In the genomic region with DNA sequence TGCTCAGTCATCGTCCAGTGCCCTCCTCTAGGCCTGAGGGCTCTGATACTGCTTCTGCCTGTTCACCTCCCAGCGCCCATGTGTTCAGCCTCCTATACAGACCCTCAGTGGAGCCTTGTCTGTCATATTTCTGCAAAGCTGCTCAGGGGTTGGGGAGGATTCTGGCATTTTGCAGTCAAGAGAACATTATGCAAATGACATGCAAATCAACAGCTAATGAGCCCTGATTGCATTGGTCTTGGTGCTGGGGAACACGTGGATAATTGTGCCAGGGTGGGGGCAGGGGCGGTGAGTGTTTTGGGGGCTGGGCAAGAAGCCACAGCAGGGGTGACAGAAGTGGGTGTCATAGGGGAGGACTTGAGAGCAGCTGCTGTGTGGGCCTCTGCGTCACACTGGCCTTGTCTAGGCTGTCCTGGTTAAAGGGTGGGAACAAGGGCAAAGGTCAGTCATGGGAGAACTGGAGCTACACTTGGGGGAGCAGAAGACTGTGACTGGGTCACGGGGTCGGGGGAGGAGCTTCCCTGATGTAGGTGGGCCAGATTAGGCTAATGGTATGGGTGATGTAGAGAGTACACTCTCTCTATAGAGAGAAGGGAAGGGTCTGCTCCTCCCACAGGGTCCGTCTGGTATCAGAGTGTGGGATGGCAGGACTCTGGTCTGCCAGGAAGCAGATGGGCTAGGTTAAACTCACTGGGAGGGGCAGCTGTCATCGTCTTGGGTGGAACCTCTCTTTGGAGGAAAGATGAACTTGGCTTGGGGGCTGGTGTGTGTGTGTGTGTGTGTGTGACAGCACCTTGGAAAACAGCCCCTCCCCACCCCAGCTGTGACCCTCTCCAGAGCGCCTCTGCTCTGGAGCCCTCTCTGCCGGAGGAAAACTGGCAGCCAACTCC, we compare ENCODE assay signal across 10 mouse cellular contexts. TPM values are rescaled to one million over a fixed set of nuclear protein-coding genes. Genes with fewer than 3 reads are reported as not detected.
A peak's percentile ranks its signal among the peaks of the same experiment; 100 is the strongest.
DNase-seq lines count a peak whose midpoint lies in the region; ATAC-seq and TF ChIP-seq lines count a peak whose summit lies in the region.
"Had no signal": no experiment of that assay in that cellular context is flagged by ENCODE, and none has a peak within 500 bp of the region (broad histone marks: within the 10 kb centered on the region; RNA-seq: fewer than 3 reads in every experiment).

No protein-coding gene starts in this region.

- H3K36me3 ChIP-seq in forebrain, embryonic 14.5 days (ENCODE audit: control insufficient read depth, insufficient read depth, low read length), result no peaks in the 10 kb centered on the region
- no peaks in the 10 kb centered on the region for H3K36me3 ChIP-seq in midbrain, embryonic 12.5 days
- H3K36me3 ChIP-seq in thymus, adult 2 months (ENCODE audit: control insufficient read depth, insufficient read depth, low read length), result no peaks in the 10 kb centered on the region
- H3K36me3 ChIP-seq in heart, embryonic 11.5 days (ENCODE audit: control insufficient read depth, insufficient read depth, low read length), result no peaks in the 10 kb centered on the region

- H3K4me3 ChIP-seq in forebrain, embryonic 14.5 days (ENCODE audit: low read depth, low read length), result no peak overlapping the region
- H3K4me3 ChIP-seq in midbrain, embryonic 12.5 days, result no peak overlapping the region
- H3K4me3 ChIP-seq in thymus, adult 2 months (ENCODE audit: control insufficient read depth, insufficient read depth, low read length), result no peak overlapping the region
- H3K4me3 ChIP-seq in heart, embryonic 11.5 days (ENCODE audit: low read depth, low read length), result no peak overlapping the region

- peak; percentile 89 for ATAC-seq in forebrain, embryonic 14.5 days
- peak; percentile 70 for ATAC-seq in midbrain, embryonic 12.5 days (ENCODE audit: low FRiP score, low read depth)
- no peak; the same call in 1 of the 2 replicates for ATAC-seq in heart, embryonic 11.5 days (replicated peaks; ENCODE audit: insufficient number of reproducible peaks, low FRiP score, low TSS enrichment)

- DNase-seq in layer of hippocampus, adult 9-11 months, result peak; percentile 44
- DNase-seq in layer of hippocampus, adult 9-10 months (ENCODE audit: low spot score), result no peak
- peak; percentile 32 for DNase-seq in ZHBTc4 (ENCODE audit: low read depth, low spot score)
- peak; percentile 94 for DNase-seq in forebrain, embryonic 14.5 days (ENCODE audit: low spot score)
- no peak for DNase-seq in thymus, adult 2 months
- no peak for DNase-seq in heart, adult 8-10 months (ENCODE audit: low spot score)
- DNase-seq: heart, adult 18-20 months had no signal

- WGBS in forebrain, embryonic 14.5 days, result 26% methylated on average over 11 of the region's 11 CpGs
- 41% methylated on average over 11 of the region's 11 CpGs for WGBS in midbrain, embryonic 12.5 days
- 76% methylated on average over 11 of the region's 11 CpGs for WGBS in thymus, adult 2 months
- 44% methylated on average over 11 of the region's 11 CpGs for WGBS in heart, embryonic 11.5 days (ENCODE audit: insufficient replicate concordance)

- peak overlapping the region; percentile 12; the same call in 1 of the 2 replicates for H3K4me2 ChIP-seq in forebrain, embryonic 14.5 days (ENCODE audit: low read length)
- H3K4me2 ChIP-seq in midbrain, embryonic 12.5 days (replicated peaks), result no peak overlapping the region
- no peak overlapping the region for H3K4me2 ChIP-seq in heart, embryonic 11.5 days

- no peaks in the 10 kb centered on the region for H3K27me3 ChIP-seq in forebrain, embryonic 14.5 days (replicated peaks; ENCODE audit: control insufficient read depth, insufficient read depth, low read length)
- H3K27me3 ChIP-seq in midbrain, embryonic 12.5 days, result peaks cover 14% of the 10 kb centered on the region; the same call in 1 of the 2 replicates
- no peaks in the 10 kb centered on the region; the same call in 1 of the 2 replicates for H3K27me3 ChIP-seq in thymus, adult 2 months (ENCODE audit: control insufficient read depth, insufficient read depth, low read length)
- H3K27me3 ChIP-seq in heart, embryonic 11.5 days (ENCODE audit: control insufficient read depth, insufficient read depth, low read length), result peaks cover 14% of the 10 kb centered on the region

- H3K9ac ChIP-seq in forebrain, embryonic 14.5 days (ENCODE audit: low read length), result no peak overlapping the region
- H3K9ac ChIP-seq in midbrain, embryonic 12.5 days (replicated peaks), result no peak overlapping the region
- H3K9ac ChIP-seq in heart, embryonic 11.5 days (ENCODE audit: low read depth, low read length), result no peak overlapping the region

- no peak for TF ChIP-seq CTCF in thymus, adult 2 months (IDR thresholded peaks at IDR 0.05; ENCODE audit: borderline replicate concordance, control insufficient read depth, extremely low read depth, insufficient read depth, low read length, poor library complexity)

- peak overlapping the region; percentile 94 for H3K27ac ChIP-seq in forebrain, embryonic 14.5 days (ENCODE audit: low read depth, low read length)
- H3K27ac ChIP-seq in midbrain, embryonic 12.5 days (replicated peaks), result peak overlapping the region; percentile 73
- no peak overlapping the region for H3K27ac ChIP-seq in thymus, adult 2 months (ENCODE audit: control insufficient read depth, insufficient read depth, low read length)
- H3K27ac ChIP-seq in heart, embryonic 11.5 days (ENCODE audit: low read depth, low read length), result no peak overlapping the region

- no peak for TF ChIP-seq POLR2A in thymus, adult 2 months (IDR thresholded peaks at IDR 0.05; ENCODE audit: control insufficient read depth, extremely low read depth, insufficient read depth, low read length, poor library complexity)

- no peaks in the 10 kb centered on the region for H3K9me3 ChIP-seq in forebrain, embryonic 14.5 days (replicated peaks; ENCODE audit: control insufficient read depth, low read length)
- no peaks in the 10 kb centered on the region for H3K9me3 ChIP-seq in midbrain, embryonic 12.5 days
- H3K9me3 ChIP-seq in heart, embryonic 11.5 days (replicated peaks; ENCODE audit: control insufficient read depth, low read length), result no peaks in the 10 kb centered on the region

- peaks cover 31% of the 10 kb centered on the region for H3K4me1 ChIP-seq in forebrain, embryonic 14.5 days (ENCODE audit: control insufficient read depth, insufficient read depth, low read length)
- peaks cover 24% of the 10 kb centered on the region for H3K4me1 ChIP-seq in midbrain, embryonic 12.5 days
- no peaks in the 10 kb centered on the region for H3K4me1 ChIP-seq in thymus, adult 2 months (replicated peaks; ENCODE audit: control insufficient read depth, insufficient read depth, low read length)
- H3K4me1 ChIP-seq in heart, embryonic 11.5 days (ENCODE audit: control insufficient read depth, insufficient read depth, low read length), result 0 out of 2 replicates have a peak, but pooled peaks cover 4% of the 10 kb centered on the region

RNA-seq across cellular contexts. Expression of a gene that starts 23.9 kb away (rescaled TPM):
- 22.2 and 25.2 TPM in 2 replicates for polyA plus RNA-seq in forebrain, embryonic 14.5 days (2014; fragmentation: Nextera tagmentation; extraction: Ambion mirVana)
- polyA plus RNA-seq in midbrain, embryonic 12.5 days (2016; fragmentation: Nextera tagmentation; extraction: Ambion mirVana), result 6.3 and 6.7 TPM in 2 replicates
- polyA plus RNA-seq in thymus, adult 2 months (2012; rRNA removed), result 24.0 and 24.7 TPM in 2 replicates
- total RNA-seq in heart, adult 8-10 months (2022), result under 1 TPM; 0.09 to 0.85 (median 0.39) TPM
- polyA plus RNA-seq in heart, embryonic 11.5 days (2014; fragmentation: Nextera tagmentation; extraction: Ambion mirVana), result 2.5 and 2.9 TPM in 2 replicates

RNA-seq across cellular contexts. Expression of a gene that starts 42.7 kb away (rescaled TPM):
- 603 and 789 TPM in 2 replicates for polyA plus RNA-seq in forebrain, embryonic 14.5 days (2014; fragmentation: Nextera tagmentation; extraction: Ambion mirVana)
- 694 and 702 TPM in 2 replicates for polyA plus RNA-seq in midbrain, embryonic 12.5 days (2016; fragmentation: Nextera tagmentation; extraction: Ambion mirVana)
- polyA plus RNA-seq in thymus, adult 2 months (2012; rRNA removed), result 1,664 and 2,025 TPM in 2 replicates
- total RNA-seq in heart, adult 8-10 months (2022), result 100 to 1,000 TPM; 481 to 609 (median 561) TPM
- polyA plus RNA-seq in heart, embryonic 11.5 days (2014; fragmentation: Nextera tagmentation; extraction: Ambion mirVana), result 659 and 724 TPM in 2 replicates

RNA-seq across cellular contexts. Expression of a gene that starts 44.1 kb away (rescaled TPM):
- polyA plus RNA-seq in forebrain, embryonic 14.5 days (2014; fragmentation: Nextera tagmentation; extraction: Ambion mirVana), result not detected in 2 replicates
- polyA plus RNA-seq in midbrain, embryonic 12.5 days (2016; fragmentation: Nextera tagmentation; extraction: Ambion mirVana), result not detected in 2 replicates
- polyA plus RNA-seq in thymus, adult 2 months (2012; rRNA removed), result not detected in 2 replicates
- total RNA-seq in heart, adult 8-10 months (2022), result under 1 TPM in 1 of 4 experiments, not detected in 3; 0.98 TPM
- polyA plus RNA-seq in heart, embryonic 11.5 days (2014; fragmentation: Nextera tagmentation; extraction: Ambion mirVana), result not detected in 2 replicates
- polyA plus RNA-seq: limb, embryonic 11.5 days had no signal

RNA-seq across cellular contexts. Expression of a gene that starts 49.6 kb away (rescaled TPM):
- 0.44 TPM in 1 of 2 replicates, not detected in the other for polyA plus RNA-seq in forebrain, embryonic 14.5 days (2014; fragmentation: Nextera tagmentation; extraction: Ambion mirVana)
- 0.39 and 0.40 TPM in 2 replicates for polyA plus RNA-seq in midbrain, embryonic 12.5 days (2016; fragmentation: Nextera tagmentation; extraction: Ambion mirVana)
- polyA plus RNA-seq in thymus, adult 2 months (2012; rRNA removed), result 0.58 and 0.99 TPM in 2 replicates
- total RNA-seq in heart, adult 8-10 months (2022), result not detected
- polyA plus RNA-seq in heart, embryonic 11.5 days (2014; fragmentation: Nextera tagmentation; extraction: Ambion mirVana), result 0.25 and 0.26 TPM in 2 replicates

RNA-seq across cellular contexts. Expression of a gene that starts 55.9 kb away (rescaled TPM):
- 175 and 178 TPM in 2 replicates for polyA plus RNA-seq in forebrain, embryonic 14.5 days (2014; fragmentation: Nextera tagmentation; extraction: Ambion mirVana)
- 189 and 196 TPM in 2 replicates for polyA plus RNA-seq in midbrain, embryonic 12.5 days (2016; fragmentation: Nextera tagmentation; extraction: Ambion mirVana)
- polyA plus RNA-seq in thymus, adult 2 months (2012; rRNA removed), result 86.3 and 110 TPM in 2 replicates
- 100 to 1,000 TPM; 349 to 367 (median 360) TPM for total RNA-seq in heart, adult 8-10 months (2022)
- polyA plus RNA-seq in heart, embryonic 11.5 days (2014; fragmentation: Nextera tagmentation; extraction: Ambion mirVana), result 38.8 and 47.4 TPM in 2 replicates

Comparison
In these comparisons a context has a peak if more than half of its experiments do, and no peak if none do; other contexts are left out.
1. DNase-seq: peak in layer of hippocampus, adult 9-11 months (single experiment), ZHBTc4 (single experiment) and forebrain, embryonic 14.5 days (single experiment); none in layer of hippocampus, adult 9-10 months (single experiment), thymus, adult 2 months (single experiment) and heart, adult 8-10 months (single experiment).
2. H3K27ac ChIP-seq: peak in forebrain, embryonic 14.5 days (single experiment) and midbrain, embryonic 12.5 days (single experiment); none in thymus, adult 2 months (single experiment) and heart, embryonic 11.5 days (single experiment).